Mouse (Mus musculus) T-helper 1 cell (primary cell): ENCODE data around the gene Oxsm.

Experiments used
- in situ Hi-C: fragments of 300-600 bp; cut with MboI, MseI; formaldehyde crosslinking; loops from one replicate; pipeline ENCODE4 v1.15.1; 2025; ENCODE audit warnings: high pct_unique_total_duplicates

The Oxsm gene

GRCm38 (mm10) chr14:16242947-16243602 lies 6.5 kb downstream of the Oxsm start:
- in situ Hi-C loops: loop anchor here (5.0 to 10.0 kb wide), 2 partner anchors 124 to 478 kb away; partner anchors contain the start of gene Top2b

- in situ Hi-C loops: loop anchor here (5.0 to 10.0 kb wide), 2 partner anchors 125 to 478 kb away; partner anchors contain the start of gene Top2b
Measured at GRCm38 (mm10) chr14:16242193-16242815, 7.3 kb downstream of the Oxsm start.

- in situ Hi-C loops: no loop called here
Measured at GRCm38 (mm10) chr14:16236466-16236865, 13.1 kb downstream of the Oxsm start.

- in situ Hi-C loops: no loop called here
Measured at GRCm38 (mm10) chr14:16233515-16233914, 16.1 kb downstream of the Oxsm start.

- in situ Hi-C loops: no loop called here
Measured at GRCm38 (mm10) chr14:16230581-16230980, 19.0 kb downstream of the Oxsm start.

GRCm38 (mm10) chr14:16229395-16229794 lies 20.2 kb downstream of the Oxsm start:
- in situ Hi-C loops: no loop called here

GRCm38 (mm10) chr14:16219015-16219414 lies 30.6 kb downstream of the Oxsm start:
- in situ Hi-C loops: no loop called here

GRCm38 (mm10) chr14:16207722-16208121 lies 41.9 kb downstream of the Oxsm start:
- in situ Hi-C loops: loop anchor here (5.0 kb wide), 1 partner anchor 855 kb away; no protein-coding TSS in a partner anchor

- in situ Hi-C loops: no loop called here
Measured at GRCm38 (mm10) chr14:16201673-16202072, 47.9 kb downstream of the Oxsm start.

GRCm38 (mm10) chr14:16200969-16201638 lies 48.5 kb downstream of the Oxsm start:
- in situ Hi-C loops: no loop called here

- in situ Hi-C loops: no loop called here
Measured at GRCm38 (mm10) chr14:16200220-16200912, 49.2 kb downstream of the Oxsm start.

- in situ Hi-C loops: no loop called here
Measured at GRCm38 (mm10) chr14:16196518-16196917, 53.1 kb downstream of the Oxsm start.

- in situ Hi-C loops: no loop called here
Measured at GRCm38 (mm10) chr14:16195486-16195885, 54.1 kb downstream of the Oxsm start.

GRCm38 (mm10) chr14:16194125-16194524 lies 55.5 kb downstream of the Oxsm start:
- in situ Hi-C loops: no loop called here

- in situ Hi-C loops: loop anchor here (10.0 kb wide), 1 partner anchor 844 kb away; no protein-coding TSS in a partner anchor
Measured at GRCm38 (mm10) chr14:16189142-16189541, 60.5 kb downstream of the Oxsm start.
